Mouse (Mus musculus) stomach, postnatal 0 days (tissue): Measurements from ENCODE around the gene Aim2.

ENCODE experiments used
- CTCF ChIP-seq: IDR thresholded peaks from 2 replicates; pipeline ENCODE4 v1.5.1; 2016; ENCODE audit warnings: antibody characterized with exemption, low read depth, mild to moderate bottlenecking, moderate library complexity
- EP300 ChIP-seq: optimal IDR thresholded peaks from 2 replicates; pipeline ENCODE3; 2016; ENCODE audit warnings: antibody characterized with exemption

- TF ChIP-seq CTCF = no peak
- no peak for TF ChIP-seq EP300
These were observed 12.8 kb downstream of the Aim2 start for GRCm38 (mm10) chr1:173363436-173363835.
